ENCODE assay signal across 8 mouse cellular contexts in genomic region chr19:37563763-37564162, GRCm38 (mm10). TPM values are rescaled to one million over a fixed set of nuclear protein-coding genes. Genes with fewer than 3 reads are reported as not detected.
DNase-seq lines count a peak whose midpoint lies in the region; ATAC-seq and TF ChIP-seq lines count a peak whose summit lies in the region.
"Had no signal": no experiment of that assay in that cellular context is flagged by ENCODE, and none has a peak within 500 bp of the region (broad histone marks: within the 10 kb centered on the region; RNA-seq: fewer than 3 reads in every experiment).

No protein-coding gene starts in this region.

- WGBS in kidney, postnatal 0 days = 24% methylated on average over 4 of the region's 4 CpGs
- 25% methylated on average over 4 of the region's 4 CpGs for WGBS in lung, embryonic 14.5 days

- no peaks in the 10 kb centered on the region for H3K36me3 ChIP-seq in kidney, postnatal 0 days (ENCODE audit: insufficient read depth, low read length)
- H3K36me3 ChIP-seq in CH12.LX (replicated peaks in 1 of 2; ENCODE audit: control insufficient read depth in 1 of 2, insufficient read depth in 1 of 2, low read length in 1 of 2) = no peaks in the 10 kb centered on the region
- no peaks in the 10 kb centered on the region for H3K36me3 ChIP-seq in lung, embryonic 14.5 days (ENCODE audit: insufficient read depth)
- H3K36me3 ChIP-seq: liver, embryonic 15.5 days had no signal

- peak; percentile 86 for TF ChIP-seq CTCF in kidney, postnatal 0 days (IDR thresholded peaks at IDR 0.05; ENCODE audit: low read depth)
- TF ChIP-seq CTCF in CH12.LX (conservative IDR thresholded peaks at IDR 0.05 in 1 of 2, IDR thresholded peaks at IDR 0.05 in 1 of 2; ENCODE audit: low read depth in 2 of 2, low read length in 2 of 2) = peak; percentile 53 to 89
- peak; percentile 74 for TF ChIP-seq CTCF in lung, embryonic 14.5 days (IDR thresholded peaks at IDR 0.05; ENCODE audit: low read depth)

- H3K4me1 ChIP-seq in kidney, postnatal 0 days (replicated peaks; ENCODE audit: insufficient read depth, low read length) = no peaks in the 10 kb centered on the region
- peaks cover 10 to 31% of the 10 kb centered on the region in 2 experiments for H3K4me1 ChIP-seq in CH12.LX (ENCODE audit: control insufficient read depth in 1 of 2, insufficient read depth in 2 of 2)
- peaks cover 4% of the 10 kb centered on the region for H3K4me1 ChIP-seq in lung, embryonic 14.5 days (ENCODE audit: insufficient read depth)

- peak; percentile 67 for DNase-seq in kidney, postnatal 0 days (ENCODE audit: low spot score)
- DNase-seq in kidney, adult 11 months = no peak
- peak; percentile 75 for DNase-seq in A20 (ENCODE audit: low read depth, low spot score)
- DNase-seq in CH12.LX (ENCODE audit: extremely low read depth) = peak; percentile 60
- DNase-seq in cerebellum, postnatal 25 days = peak; percentile 24 to 68
- DNase-seq in lung, embryonic 14.5 days = peak; percentile 79
- no peak for DNase-seq in ovary, adult 18-20 months (ENCODE audit: low spot score)

- no peak overlapping the region for H3K4me3 ChIP-seq in kidney, postnatal 0 days (replicated peaks; ENCODE audit: low read depth, low read length)
- no peak overlapping the region for H3K4me3 ChIP-seq in CH12.LX (replicated peaks in 1 of 3; ENCODE audit: low read depth in 2 of 3, low read length in 2 of 3, poor library complexity in 1 of 3)
- no peak overlapping the region for H3K4me3 ChIP-seq in lung, embryonic 14.5 days (ENCODE audit: low read depth, low read length)
- H3K4me3 ChIP-seq: liver, embryonic 15.5 days had no signal

- H3K9ac ChIP-seq in kidney, postnatal 0 days (ENCODE audit: low read depth, low read length) = no peak overlapping the region
- no peak overlapping the region for H3K9ac ChIP-seq in CH12.LX (ENCODE audit: insufficient read depth, low read depth)
- no peak overlapping the region for H3K9ac ChIP-seq in lung, embryonic 14.5 days
- H3K9ac ChIP-seq: liver, embryonic 15.5 days had no signal

- dilution Hi-C loops in CH12.LX (cut with MboI; ENCODE audit: extremely low pct_ligation_motif_present, extremely low pct_unique_long_range_greater_than_20kb, low sequenced_read_pairs) = no loop called here

- no peaks in the 10 kb centered on the region for H3K27me3 ChIP-seq in kidney, postnatal 0 days (ENCODE audit: insufficient read depth, low read length)
- no peaks in the 10 kb centered on the region for H3K27me3 ChIP-seq in CH12.LX (replicated peaks)
- H3K27me3 ChIP-seq in lung, embryonic 14.5 days (ENCODE audit: insufficient read depth, low read length) = no peaks in the 10 kb centered on the region
- H3K27me3 ChIP-seq: liver, embryonic 15.5 days had no signal

- TF ChIP-seq EP300 in CH12.LX (IDR thresholded peaks at IDR 0.05; ENCODE audit: low read length) = no peak

- H3K79me2 ChIP-seq in CH12.LX (replicated peaks; ENCODE audit: control insufficient read depth, extremely low read depth, insufficient read depth, poor library complexity, severe bottlenecking) = no peaks in the 10 kb centered on the region

- peak; percentile 89 for TF ChIP-seq RAD21 in CH12.LX (IDR thresholded peaks at IDR 0.05; ENCODE audit: low read depth, low read length)

- no peak for TF ChIP-seq POLR2A in CH12.LX (IDR thresholded peaks at IDR 0.05; ENCODE audit: low read depth, low read length)

- H3K9me3 ChIP-seq in kidney, postnatal 0 days (replicated peaks; ENCODE audit: low read length) = no peaks in the 10 kb centered on the region
- H3K9me3 ChIP-seq in CH12.LX (replicated peaks; ENCODE audit: low read length) = no peaks in the 10 kb centered on the region
- H3K9me3 ChIP-seq in lung, embryonic 14.5 days (ENCODE audit: low read depth, low read length) = no peaks in the 10 kb centered on the region
- H3K9me3 ChIP-seq: liver, embryonic 15.5 days had no signal

- in situ Hi-C loops in CH12.LX (cut with MboI; ENCODE audit: low pct_ligation_motif_present, low pct_unique_long_range_greater_than_20kb, low sequenced_read_pairs) = no loop called here

- H3K4me2 ChIP-seq in kidney, postnatal 0 days (ENCODE audit: low read length) = no peak overlapping the region
- H3K4me2 ChIP-seq in CH12.LX (ENCODE audit: insufficient read depth, low read depth, poor library complexity, severe bottlenecking) = no peak overlapping the region
- H3K4me2 ChIP-seq in lung, embryonic 14.5 days = no peak overlapping the region
- H3K4me2 ChIP-seq: liver, embryonic 15.5 days had no signal

- no peak overlapping the region for H3K27ac ChIP-seq in kidney, postnatal 0 days
- no peak overlapping the region for H3K27ac ChIP-seq in CH12.LX (ENCODE audit: insufficient read depth, low read depth)
- H3K27ac ChIP-seq in lung, embryonic 14.5 days (ENCODE audit: low read depth) = no peak overlapping the region
- H3K27ac ChIP-seq: liver, embryonic 15.5 days had no signal

- no peak for ATAC-seq in kidney, postnatal 0 days (replicated peaks; ENCODE audit: low FRiP score, low read depth)
- no peak for ATAC-seq in lung, embryonic 14.5 days (ENCODE audit: insufficient read depth)

TF ChIP-seq in CH12.LX, 34 proteins besides CTCF, POLR2A, EP300 and RAD21:
- TF ChIP-seq UBTF (IDR thresholded peaks at IDR 0.05; ENCODE audit: low read depth, low read length) (no peak), SMC3 (IDR thresholded peaks at IDR 0.05; ENCODE audit: low read depth, low read length) (peak; percentile 82)

RNA-seq across cellular contexts. Expression of gene Exoc6, which starts 13.5 kb away (rescaled TPM):
- 28.1 and 29.9 TPM in 2 replicates for polyA plus RNA-seq in kidney, postnatal 0 days (2015; fragmentation: Nextera tagmentation; extraction: Ambion mirVana)
- total RNA-seq in CH12.LX (2012; rRNA removed) = 6.8 and 8.0 TPM in 2 replicates
- total RNA-seq in CH12.LX (2014; rRNA removed) = 18.5 and 18.7 TPM in 2 replicates
- polyA plus RNA-seq in CH12.LX (2012; ENCODE audit: insufficient read length, low read depth) = 10.8 and 12.1 TPM in 2 replicates
- 11.6 and 13.2 TPM in 2 replicates for polyA plus RNA-seq in lung, embryonic 14.5 days (2014; fragmentation: Nextera tagmentation; extraction: Ambion mirVana)

Comparison
In these comparisons a context has a peak if more than half of its experiments do, and no peak if none do; other contexts are left out.
1. DNase-seq: peak in kidney, postnatal 0 days (single experiment), A20 (single experiment), CH12.LX (single experiment), cerebellum, postnatal 25 days (2 of 2) and lung, embryonic 14.5 days (single experiment); none in kidney, adult 11 months (single experiment) and ovary, adult 18-20 months (single experiment).
2. Peak in every context shown above with its lines, with median percentiles within 50 percentile points of each other: CTCF ChIP-seq.